Mouse (Mus musculus): ENCODE results near the gene Dnah7c. TPM values are rescaled to one million over a fixed set of nuclear protein-coding genes. Genes with fewer than 3 reads are reported as not detected.

Gene Dnah7c
- total RNA-seq, 4 experiments from 2014 or later: 0.14 to 1.2 (median 0.67) TPM

DNA sequence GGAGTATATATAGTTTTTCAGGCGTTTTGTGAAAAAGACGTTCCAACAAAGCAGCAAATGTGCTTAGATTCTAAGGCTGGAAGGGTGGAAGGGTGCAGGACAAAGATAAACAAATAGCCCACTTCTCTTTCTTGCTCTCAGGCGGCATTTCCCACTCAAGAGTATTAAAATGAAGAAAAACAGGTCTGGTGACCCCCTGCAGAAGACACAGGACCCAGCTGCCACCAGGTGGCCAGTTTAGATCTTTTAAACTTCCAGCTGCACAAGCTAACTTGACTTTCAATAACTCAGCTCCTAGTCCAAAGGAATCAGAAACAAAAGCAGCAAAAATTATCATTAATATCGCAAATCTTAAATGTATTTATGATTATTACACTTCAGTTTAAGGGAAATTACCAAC is 431.1 kb downstream of the Dnah7c start:
- DNase-seq: no peak
